Mouse (Mus musculus): ENCODE data around the gene Cdh22. TPM values are rescaled to one million over a fixed set of nuclear protein-coding genes. Genes with fewer than 3 reads are reported as not detected.

Gene Cdh22
- total RNA-seq, 2 experiments from 2014 or later: 12.9 to 13.0 TPM

DNA sequence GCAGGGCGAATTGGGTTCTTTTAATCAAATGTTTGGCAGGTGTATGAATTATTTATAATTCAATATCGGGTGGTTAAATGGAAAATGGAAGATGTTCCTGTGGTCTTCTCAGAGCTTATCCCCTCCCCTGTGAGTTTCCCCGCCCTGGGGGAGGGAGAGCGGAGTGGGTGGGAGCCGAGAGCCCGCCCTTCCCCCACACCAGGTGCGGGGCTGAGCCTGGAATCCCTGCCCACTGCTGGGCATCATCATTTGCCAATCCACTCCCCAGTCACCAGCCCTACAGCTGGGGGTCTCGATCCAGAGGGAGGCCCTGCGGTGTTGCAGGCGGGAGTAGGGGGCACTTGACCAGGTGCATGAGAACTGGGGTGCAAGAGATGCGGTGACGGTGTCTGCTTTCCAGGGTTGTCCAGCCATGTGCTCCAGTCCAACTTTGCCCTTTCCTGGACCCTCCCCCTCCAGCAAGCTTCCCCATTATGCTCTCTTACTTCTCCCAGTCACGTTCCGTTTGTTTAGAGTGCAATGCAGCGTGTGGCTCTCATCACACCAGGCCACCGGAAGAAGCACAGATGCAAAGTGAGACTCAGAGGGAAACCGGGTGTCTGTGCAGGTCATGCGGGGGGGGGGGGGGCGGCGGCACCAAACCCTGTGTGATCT, 23.1 kb downstream of the Cdh22 start:
- DNase-seq (ENCODE audit: extremely low spot score in 1 of 2, low spot score in 1 of 2): no peak

DNA sequence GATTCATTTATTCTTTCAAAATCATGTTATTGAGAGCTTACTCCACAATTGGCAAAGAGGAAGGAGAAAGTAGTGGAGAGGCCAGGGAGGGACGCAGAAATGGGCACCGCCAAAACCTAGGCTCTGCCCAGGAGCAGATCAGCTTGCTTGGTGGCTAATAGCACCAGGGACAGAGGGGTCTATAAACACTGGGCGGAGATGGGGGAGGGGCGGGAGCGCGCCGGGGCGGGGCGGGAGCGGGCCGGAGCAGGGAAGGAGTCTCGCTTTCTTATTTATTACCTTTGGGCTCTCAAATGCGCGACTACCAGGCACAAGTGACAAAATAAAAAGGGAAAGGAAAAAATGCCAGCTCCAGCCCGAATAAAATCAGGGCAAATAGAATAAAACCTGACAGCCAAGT, 23.7 kb downstream of the Cdh22 start:
- DNase-seq (ENCODE audit: extremely low spot score in 1 of 2, low spot score in 1 of 2): no peak

DNA sequence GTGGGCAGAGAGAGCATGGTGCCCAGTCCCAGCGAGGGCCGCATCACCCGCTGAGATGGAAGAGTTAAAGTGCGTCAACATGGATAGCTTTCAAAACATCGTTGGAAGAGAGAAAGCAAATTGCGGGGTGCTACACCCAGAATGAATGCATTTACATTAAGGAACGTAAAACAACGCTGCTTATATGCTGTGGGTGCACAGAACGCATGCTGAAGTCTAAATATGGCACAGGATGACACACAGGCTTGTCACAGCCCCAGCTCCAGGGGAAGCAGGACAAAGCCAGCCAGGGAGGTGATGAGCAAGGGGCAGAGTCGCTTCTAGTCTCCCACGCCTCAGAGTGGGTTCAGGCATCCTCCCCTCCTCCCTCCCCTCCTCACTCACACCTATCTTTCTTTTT, 27.0 kb downstream of the Cdh22 start:
- no peak for DNase-seq (ENCODE audit: extremely low spot score in 1 of 2, low spot score in 1 of 2)

DNA sequence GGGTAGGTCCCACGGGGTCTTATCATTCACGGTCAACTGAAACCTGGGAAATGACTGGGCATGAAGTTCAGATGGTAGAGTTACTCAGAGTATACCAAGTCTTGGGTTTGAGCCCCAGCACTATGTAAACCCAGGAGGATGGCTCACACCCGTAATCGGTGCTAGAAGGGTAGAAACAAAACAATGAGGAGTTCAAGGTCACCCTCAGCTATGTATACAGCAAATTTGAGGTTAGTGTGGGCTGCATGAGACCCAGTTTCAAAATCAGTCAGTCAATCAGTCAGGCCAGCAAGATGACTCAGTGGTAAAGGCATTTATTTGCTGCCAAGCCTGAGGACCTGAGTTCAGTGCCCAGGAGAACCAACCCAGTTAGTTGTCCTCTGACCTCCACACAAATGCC, 27.6 kb downstream of the Cdh22 start:
- no peak for DNase-seq (ENCODE audit: extremely low spot score in 1 of 2, low spot score in 1 of 2)

DNA sequence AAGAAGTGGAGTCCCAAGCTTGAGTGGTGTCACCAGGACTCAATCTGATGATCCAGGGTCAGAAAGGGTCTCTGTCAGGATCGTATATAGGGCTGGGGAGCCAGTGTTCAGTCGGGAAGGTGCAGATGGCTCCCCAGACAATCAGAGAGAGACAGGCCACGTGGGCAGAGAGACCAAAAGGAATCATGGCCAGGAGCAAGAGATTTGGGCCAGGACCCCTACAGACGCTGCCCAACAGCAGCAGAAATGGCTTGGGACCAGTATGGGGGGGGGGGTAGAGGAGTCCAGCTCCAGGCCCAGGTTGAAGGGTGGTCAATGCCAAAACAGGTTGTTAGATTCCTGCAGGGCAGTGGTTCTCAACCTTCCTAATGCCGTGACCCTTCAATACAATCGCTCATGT, 29.2 kb downstream of the Cdh22 start:
- no peak for DNase-seq (ENCODE audit: extremely low spot score in 1 of 2, low spot score in 1 of 2)

DNA sequence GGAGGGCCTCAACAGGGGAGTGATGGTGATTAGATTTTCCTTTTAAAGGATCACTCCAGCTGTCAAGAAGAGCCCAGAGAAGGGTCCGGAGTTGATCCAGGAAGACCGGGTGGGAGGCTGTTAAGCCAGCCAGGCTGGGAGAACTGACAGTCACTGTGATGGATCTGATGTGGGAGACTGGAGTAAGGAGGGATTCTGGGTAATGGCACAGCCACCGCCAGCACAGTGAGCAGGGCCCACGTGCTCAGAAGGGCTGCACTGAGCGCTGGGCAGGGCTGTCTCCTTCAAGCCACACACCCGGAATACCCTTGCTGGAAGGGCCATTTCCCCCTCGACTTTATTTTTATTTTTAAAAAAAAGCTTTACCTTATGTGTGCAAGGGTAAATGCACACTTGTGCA, 29.7 kb downstream of the Cdh22 start:
- DNase-seq (ENCODE audit: extremely low spot score in 1 of 2, low spot score in 1 of 2): no peak

DNA sequence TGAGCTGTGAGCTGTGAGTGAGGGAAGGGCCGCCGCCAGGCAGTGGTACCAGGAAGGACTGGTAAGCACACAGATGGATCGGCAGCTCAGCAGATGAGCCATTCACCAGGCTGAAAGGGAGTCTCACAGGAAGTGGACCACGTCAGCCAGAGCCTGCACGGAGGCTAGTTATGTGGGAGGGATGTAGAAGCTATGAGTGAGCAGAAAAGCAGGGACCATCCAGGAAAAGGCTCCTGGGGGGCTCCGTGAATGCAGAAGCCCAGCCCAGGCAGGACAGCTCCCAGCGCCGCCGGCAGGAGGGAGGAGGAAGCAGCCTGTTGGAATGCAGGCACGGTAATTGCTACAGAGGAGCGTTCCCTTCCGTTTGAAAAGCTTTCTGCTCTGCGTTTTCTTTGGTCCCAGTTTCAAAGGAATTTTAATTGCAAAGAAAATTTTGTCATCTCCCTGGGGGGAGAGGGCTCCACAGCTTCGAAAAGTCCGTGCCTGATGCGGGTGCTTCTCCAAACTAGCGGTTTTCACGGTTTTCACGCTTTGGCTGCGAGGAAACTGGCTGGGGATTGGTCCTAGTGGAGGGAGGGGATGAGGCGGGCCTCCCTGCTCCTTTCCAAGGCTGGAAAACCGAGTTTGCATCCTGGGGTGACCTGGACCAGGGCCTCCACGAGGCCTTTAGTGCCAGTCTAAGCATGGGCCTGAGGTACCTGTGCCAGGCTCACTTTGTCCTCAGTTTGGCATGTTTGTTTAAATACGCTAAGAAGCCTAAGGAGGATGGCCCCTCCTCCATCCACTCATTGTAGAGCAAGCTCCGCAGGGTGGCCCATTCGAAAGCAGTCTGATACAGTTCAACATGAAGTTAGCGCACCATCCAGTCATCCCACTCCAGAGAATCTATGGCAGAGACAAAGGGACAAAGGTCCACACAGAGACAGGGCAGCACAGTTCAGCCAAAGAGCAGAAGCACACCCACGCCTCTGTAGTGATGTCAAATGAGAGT, 32.6 kb downstream of the Cdh22 start:
- DNase-seq (ENCODE audit: extremely low spot score in 1 of 2, low spot score in 1 of 2): peak; percentile 35 to 59

DNA sequence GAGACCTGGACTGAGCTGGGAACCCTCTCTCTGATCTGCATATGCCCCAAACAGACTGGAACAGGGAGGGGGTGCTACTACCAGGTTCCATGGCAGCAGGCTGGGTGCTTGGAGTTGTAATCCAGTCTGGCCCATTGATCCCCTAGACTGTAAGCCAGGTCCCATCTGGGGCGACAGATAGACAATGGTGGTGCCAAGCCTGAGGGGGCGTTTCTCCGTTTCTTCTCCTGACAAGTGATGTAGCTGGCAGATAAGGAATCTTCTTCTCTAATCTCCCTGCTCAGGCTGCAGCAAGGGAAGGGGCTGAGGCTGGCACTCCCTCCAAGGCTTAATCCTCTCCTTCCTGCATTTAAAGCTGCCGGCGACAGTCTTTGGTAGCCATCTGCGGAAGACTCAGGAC, 37.1 kb downstream of the Cdh22 start:
- no peak for DNase-seq (ENCODE audit: extremely low spot score in 1 of 2, low spot score in 1 of 2)

DNA sequence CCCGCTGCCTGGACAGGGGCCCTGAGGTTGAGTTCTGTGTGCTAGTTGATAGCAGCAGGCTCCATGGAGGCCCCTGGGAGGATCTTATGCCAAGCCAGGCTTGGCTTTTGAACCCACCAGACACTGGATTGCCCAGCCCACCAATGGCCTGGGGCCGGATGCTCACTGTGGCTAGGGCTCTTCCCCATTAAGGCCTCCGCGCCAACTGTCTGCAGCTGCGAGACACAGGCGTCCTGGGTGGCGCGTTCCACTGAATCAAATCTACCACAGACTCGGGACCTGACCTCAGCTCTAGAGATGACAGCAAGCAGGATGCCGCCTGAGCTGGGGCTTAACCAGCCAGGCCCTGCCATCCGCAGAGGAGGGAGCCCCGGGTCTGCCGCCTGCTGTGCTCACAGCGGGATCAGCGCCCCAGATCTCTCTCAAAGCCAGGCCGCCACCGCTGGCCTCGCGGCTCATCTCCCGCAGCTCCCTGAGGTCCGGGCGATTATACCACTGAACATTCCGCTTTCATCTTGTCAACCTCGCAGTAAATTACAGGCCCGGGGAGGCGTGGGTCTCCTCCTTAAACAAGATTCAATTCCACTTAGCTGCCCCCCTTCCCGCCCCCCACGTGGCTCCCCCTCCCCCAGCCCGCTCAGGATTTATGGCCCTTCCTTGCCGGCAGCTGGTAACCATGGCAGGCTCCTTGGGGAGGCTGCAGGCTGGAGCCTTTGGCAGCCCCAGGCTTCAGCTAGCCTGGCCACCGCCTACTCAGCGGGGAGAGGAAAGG, 39.1 kb downstream of the Cdh22 start:
- DNase-seq (ENCODE audit: extremely low spot score in 1 of 2, low spot score in 1 of 2): no peak

DNA sequence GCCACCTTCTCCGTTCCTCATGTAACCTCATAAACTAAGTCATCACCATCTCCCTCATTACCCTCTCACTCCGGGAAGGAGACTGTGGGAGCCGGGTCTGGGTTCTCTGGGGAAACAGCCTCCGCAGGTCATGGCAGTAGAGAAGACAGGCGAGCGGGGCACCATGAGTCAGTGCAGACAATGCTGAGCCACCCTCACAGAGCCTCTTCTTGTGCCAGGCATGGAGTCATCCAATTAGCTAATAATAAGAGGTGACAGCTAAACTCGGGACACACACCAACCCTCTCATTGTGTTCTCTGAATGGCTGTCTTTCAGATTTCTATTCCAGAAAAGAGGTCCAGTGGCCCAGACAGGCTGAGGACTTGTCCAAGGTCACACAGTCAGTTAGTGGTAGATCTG, 43.2 kb downstream of the Cdh22 start:
- DNase-seq (ENCODE audit: extremely low spot score in 1 of 2, low spot score in 1 of 2): no peak

DNA sequence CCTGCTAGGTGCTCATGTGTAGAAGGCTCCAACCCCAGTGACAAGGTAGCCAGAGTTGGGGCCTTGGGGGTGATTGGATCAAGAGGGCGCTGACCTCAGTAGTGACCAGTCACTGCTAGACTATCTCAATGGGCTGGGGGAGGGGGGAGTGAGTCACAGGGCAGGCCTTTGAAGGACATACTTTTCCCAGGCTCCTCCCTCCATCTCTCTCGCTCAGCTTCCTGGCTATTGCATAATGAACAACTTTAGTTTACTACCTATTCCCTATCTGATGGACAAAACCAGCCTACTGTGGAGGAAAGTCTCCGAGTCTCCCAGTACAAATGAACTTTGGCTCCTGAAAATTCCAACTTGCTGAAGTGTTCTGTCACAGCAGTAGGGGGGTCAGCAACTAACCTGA, 45.1 kb downstream of the Cdh22 start:
- no peak for DNase-seq (ENCODE audit: extremely low spot score in 1 of 2, low spot score in 1 of 2)

DNA sequence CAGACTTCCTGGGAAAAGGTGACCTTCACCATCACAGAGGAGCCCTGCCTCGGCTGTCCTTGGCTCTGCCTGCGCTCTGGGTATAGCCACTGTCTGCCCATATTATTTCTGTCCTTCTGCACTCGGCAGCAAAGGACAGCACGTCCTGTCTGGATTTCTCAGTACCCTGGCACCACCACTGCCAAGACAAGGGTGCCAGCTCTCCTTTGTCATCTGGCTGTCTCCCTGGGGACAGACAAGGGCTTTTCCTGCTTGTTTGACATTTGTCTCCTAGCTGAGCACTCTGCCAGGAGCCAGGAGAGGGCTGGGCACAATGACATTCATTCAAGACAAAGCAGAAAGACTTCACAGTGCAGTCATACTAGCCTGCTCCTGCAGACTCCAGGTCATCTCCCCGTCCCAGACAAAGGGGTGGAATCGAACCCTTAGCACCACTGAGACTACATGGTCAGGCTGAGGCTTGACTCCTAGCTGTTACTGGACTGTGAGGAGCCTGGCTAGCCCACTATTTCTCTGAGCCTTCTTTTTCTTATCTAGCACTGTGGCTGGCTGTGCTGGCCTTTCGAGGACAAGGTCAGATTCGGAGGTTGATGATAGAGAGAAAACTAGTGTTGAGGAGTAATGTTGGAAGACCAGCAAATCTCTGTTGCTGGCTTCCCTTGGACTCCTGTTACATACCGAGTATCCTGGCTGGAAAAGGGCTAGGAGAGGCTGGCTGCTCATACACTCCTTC, 46.8 kb downstream of the Cdh22 start:
- DNase-seq (ENCODE audit: extremely low spot score in 1 of 2, low spot score in 1 of 2): no peak

DNA sequence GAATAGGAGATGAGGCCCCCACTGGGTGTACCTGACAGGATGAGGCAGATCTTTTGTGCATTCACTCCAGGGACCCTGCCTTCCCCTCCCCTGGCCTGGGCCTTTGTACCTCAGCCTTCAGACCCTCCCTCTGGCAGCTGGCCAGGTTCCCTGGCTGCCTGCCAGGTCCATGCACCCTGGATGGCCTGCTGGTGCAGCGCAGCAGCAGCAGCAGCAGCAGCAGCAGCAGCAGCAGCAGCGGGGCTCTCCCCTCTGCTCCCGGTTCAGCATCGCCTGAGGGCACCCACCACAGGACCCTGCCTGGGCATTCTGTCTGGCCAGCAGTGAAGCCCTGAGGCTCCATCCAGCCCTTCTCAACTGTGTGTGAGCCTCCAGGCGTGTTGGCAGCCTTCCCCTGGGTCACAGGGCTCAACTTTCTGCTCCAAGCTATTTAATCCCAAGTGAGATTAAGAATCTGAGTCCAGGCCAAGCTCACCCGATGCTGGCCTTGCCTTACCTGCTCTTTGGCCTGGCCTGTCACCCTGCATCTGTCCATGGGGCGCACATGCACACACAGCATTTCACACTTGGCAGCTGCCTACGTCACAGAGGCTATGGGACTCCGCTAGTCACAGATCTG, 50.5 kb downstream of the Cdh22 start:
- peak in 1 of 2 experiments; percentile 25 for DNase-seq (ENCODE audit: extremely low spot score in 1 of 2, low spot score in 1 of 2)

DNA sequence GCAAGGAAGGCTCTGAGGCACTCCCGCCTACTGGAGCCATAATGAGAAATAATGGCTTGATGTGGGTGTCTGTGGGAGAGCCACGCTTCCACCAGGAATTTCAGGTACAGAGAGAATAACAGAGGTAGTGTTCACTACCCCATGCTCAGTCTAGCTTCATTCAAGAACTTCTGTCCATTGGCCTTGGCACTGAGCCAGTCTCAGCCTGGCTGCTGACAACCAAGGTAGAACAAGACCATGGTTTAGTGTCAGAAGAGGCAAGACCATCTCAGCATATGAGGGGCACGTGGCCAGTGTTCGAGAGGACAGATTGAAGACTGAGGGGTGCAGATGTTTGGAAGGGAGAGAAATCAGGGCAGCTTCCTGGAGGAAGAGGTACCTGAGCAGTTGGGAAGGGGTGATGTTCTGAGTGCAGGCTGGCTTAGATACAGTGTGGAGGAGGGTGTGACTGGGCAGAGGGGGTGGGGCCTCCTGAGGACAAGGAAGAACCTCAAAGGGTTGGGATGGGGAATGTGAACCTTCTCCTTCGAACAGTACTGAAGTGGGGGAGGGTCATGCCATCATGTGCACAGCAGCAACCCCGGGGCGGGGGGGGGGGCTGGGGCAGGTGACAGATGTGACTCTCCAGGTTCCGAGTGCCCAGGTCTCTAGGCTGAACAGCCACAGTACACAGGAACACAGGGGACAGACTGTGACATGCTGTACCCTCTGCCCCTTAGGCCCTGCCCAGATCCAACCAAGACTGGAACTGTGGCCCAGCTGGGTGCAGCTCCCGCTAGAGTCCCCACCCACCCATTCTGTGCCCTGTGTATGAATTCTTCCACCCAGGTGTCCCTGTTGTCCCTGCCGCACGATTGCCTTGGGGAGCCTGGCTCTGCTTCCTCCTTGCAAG, 52.3 kb downstream of the Cdh22 start:
- no peak for DNase-seq (ENCODE audit: extremely low spot score in 1 of 2, low spot score in 1 of 2)

DNA sequence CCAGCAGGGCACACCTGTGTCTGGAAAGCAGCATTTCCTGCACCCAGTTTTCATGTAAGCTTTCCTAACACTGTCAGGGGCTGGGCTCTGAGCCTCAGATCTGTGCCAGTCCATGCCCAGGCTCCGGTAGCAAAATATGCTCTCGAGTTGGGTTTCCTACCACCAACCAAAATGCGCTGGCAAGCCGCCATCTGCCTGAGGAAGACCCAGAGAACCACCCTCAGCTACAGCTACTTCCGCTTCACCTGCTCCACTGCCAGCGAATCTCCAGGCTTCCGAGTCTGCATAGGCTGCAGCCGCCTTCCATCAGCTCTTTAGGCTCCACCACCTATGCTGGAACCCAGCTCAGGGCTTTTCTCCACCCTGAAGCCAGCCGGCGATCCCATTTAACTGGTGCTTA, 55.4 kb downstream of the Cdh22 start:
- no peak for DNase-seq (ENCODE audit: extremely low spot score in 1 of 2, low spot score in 1 of 2)

DNA sequence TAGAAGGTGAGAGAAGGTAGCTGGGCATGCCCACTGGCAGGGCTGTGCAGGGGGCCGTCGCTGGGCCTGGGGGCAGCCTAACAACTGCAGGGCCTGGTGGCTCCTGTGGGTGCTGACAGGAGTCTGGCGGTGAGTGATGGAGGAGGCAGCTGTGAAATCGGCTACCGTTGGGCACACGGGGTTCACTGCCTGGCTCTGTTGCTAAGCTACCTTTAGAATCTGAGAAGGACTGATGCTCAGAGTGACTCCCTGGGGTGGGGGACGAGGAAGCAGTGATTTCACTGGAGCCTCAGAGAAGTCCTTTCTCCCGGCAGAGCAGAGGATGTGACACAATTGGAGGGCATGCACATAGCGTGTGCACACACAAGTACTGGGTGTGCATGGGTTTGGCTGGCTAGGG, 57.7 kb downstream of the Cdh22 start:
- no peak for DNase-seq (ENCODE audit: extremely low spot score in 1 of 2, low spot score in 1 of 2)

DNA sequence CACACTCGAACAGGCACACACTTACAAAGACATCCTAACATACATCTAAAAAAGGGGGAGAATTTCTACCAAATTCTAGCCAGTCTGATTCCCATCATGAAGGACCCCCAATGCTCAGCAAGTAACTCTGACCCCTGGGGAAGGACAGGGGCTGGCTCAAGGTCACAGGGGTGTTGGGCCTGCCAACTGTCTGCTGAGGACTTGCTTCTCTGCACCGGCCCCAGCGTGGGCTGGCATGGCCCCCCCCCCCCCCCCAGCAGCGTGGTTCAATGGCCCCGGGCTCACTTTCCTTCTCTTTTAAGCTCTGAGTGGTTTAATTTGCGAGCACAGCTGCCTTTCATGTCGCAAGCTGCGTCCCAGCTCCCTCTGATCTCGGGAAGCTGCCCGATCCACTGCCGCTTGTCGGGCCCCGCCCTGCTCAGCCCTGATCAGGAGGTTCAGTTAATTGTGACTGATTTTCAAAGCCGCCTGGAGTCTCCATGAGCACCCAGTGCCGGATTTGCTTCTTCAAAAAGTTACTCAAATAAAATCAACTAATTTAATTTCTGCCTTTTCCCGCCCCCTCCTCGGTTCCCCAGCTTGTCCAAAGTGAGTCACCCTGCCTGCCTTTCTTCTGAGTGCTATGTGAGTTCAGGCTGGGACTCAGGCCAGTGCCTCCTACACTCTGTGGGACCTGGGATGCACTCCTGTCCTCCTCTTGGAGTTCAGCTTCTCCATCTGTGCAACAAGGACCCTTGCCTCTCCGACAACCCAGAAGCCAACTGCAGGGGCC, 67.8 kb downstream of the Cdh22 start:
- no peak for DNase-seq (ENCODE audit: extremely low spot score in 1 of 2, low spot score in 1 of 2)

DNA sequence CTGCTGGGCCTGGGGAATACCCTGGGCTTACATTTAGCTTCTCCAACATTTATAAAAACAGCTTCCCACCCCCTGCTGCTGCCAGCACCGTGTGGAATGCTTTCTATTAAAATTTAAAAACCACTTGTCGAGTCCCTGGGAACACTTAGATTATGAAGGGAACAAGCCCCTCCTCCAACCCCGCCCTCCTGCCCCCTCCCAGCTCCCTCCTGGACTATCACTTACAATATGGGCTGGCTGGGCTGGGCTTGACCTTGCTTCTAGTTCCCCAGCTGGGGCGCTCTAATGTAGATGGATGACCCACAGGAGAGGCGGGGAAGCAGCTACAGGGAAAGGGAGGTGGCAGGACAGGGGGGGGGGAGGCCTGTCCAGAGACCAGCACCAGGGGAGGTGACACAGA, 72.4 kb downstream of the Cdh22 start:
- no peak for DNase-seq (ENCODE audit: extremely low spot score in 1 of 2, low spot score in 1 of 2)
